Mouse (Mus musculus) myocyte (in vitro differentiated cells): ENCODE measurements around the gene Mad2l2.

ENCODE experiments used
- E2F4 ChIP-seq: IDR thresholded peaks from one replicate; pipeline ENCODE4 v1.6.1; 2011; ENCODE audit warnings: mild to moderate bottlenecking, control low read depth, moderate library complexity; ENCODE audit not compliant: insufficient read depth
- MAX ChIP-seq: IDR thresholded peaks from one replicate; pipeline ENCODE4 v1.6.1; 2011; ENCODE audit warnings: low read depth, mild to moderate bottlenecking, control low read depth
- POLR2A ChIP-seq: IDR thresholded peaks from one replicate; pipeline ENCODE4 v1.6.1; 2011; ENCODE audit warnings: low read depth, mild to moderate bottlenecking, control low read depth, moderate library complexity; ENCODE audit not compliant: insufficient read length
- POLR2AphosphoS2 ChIP-seq: IDR thresholded peaks from one replicate; pipeline ENCODE4 v1.6.1; 2011; ENCODE audit warnings: low read depth, control low read depth; ENCODE audit not compliant: insufficient read length
- SRF ChIP-seq: IDR thresholded peaks from one replicate; pipeline ENCODE4 v1.6.1; 2011; ENCODE audit warnings: low read depth; ENCODE audit not compliant: control insufficient read depth, insufficient read length
- TCF12 ChIP-seq: IDR thresholded peaks from one replicate; pipeline ENCODE4 v1.6.1; 2011; ENCODE audit warnings: mild to moderate bottlenecking, control low read depth; ENCODE audit not compliant: poor library complexity, insufficient read depth, severe bottlenecking
- TCF3 ChIP-seq: IDR thresholded peaks from one replicate; pipeline ENCODE4 v1.6.1; 2011; ENCODE audit warnings: low read depth, control low read depth; ENCODE audit not compliant: insufficient read length

GRCm38 (mm10) chr4:148182363-148182762, 52.2 kb downstream of the Mad2l2 start:
- no peak for TF ChIP-seq POLR2A
- TF ChIP-seq E2F4 = no peak
- TF ChIP-seq POLR2AphosphoS2 = no peak
- no peak for TF ChIP-seq TCF3
- TF ChIP-seq SRF = no peak
- no peak for TF ChIP-seq TCF12
- no peak for TF ChIP-seq MAX
